Mouse (Mus musculus): Measurements from ENCODE around the gene Rnase4.

Gene Rnase4

GRCm38 (mm10) chr14:51088970-51089673 is 1.8 kb upstream of the Rnase4 start:
- peak; percentile 95 for DNase-seq

- no peak for DNase-seq
Observed at GRCm38 (mm10) chr14:51089674-51090076, 1.2 kb upstream of the Rnase4 start.

GRCm38 (mm10) chr14:51090077-51090781 is 648 bp upstream of the Rnase4 start:
- DNase-seq: peak; percentile 82

GRCm38 (mm10) chr14:51092073-51092620 is 1.3 kb downstream of the Rnase4 start:
- no peak for DNase-seq

- DNase-seq: no peak
Observed at GRCm38 (mm10) chr14:51093496-51093895, 2.6 kb downstream of the Rnase4 start.

GRCm38 (mm10) chr14:51094096-51094875 is 3.4 kb downstream of the Rnase4 start:
- DNase-seq: no peak

GRCm38 (mm10) chr14:51094921-51095320 is 4.0 kb downstream of the Rnase4 start:
- DNase-seq: no peak

- DNase-seq: no peak
Observed at GRCm38 (mm10) chr14:51095736-51096524, 5.1 kb downstream of the Rnase4 start.

- peak; percentile 34 for DNase-seq
Observed at GRCm38 (mm10) chr14:51098300-51098699, 7.4 kb downstream of the Rnase4 start.

- DNase-seq: no peak
Observed at GRCm38 (mm10) chr14:51098921-51099320, 8.0 kb downstream of the Rnase4 start.

- DNase-seq: no peak
Observed at GRCm38 (mm10) chr14:51101284-51101683, 10.4 kb downstream of the Rnase4 start.

- DNase-seq: peak; percentile 86
Observed at GRCm38 (mm10) chr14:51103217-51103616, 12.3 kb downstream of the Rnase4 start.

- no peak for DNase-seq
Observed at GRCm38 (mm10) chr14:51104366-51104765, 13.5 kb downstream of the Rnase4 start.

GRCm38 (mm10) chr14:51106449-51106967 is 15.6 kb downstream of the Rnase4 start:
- no peak for DNase-seq

- DNase-seq: no peak
Observed at GRCm38 (mm10) chr14:51111966-51112365, 21.1 kb downstream of the Rnase4 start.

- DNase-seq: no peak
Observed at GRCm38 (mm10) chr14:51113476-51113875, 22.6 kb downstream of the Rnase4 start.

GRCm38 (mm10) chr14:51113916-51114560 is 23.2 kb downstream of the Rnase4 start, which contains the start of gene Eddm3b:
TSS of gene Eddm3b (plus strand) at chr14:51114426.
- DNase-seq: no peak

- DNase-seq: no peak
Observed at GRCm38 (mm10) chr14:51125684-51126083, 34.8 kb downstream of the Rnase4 start.

- DNase-seq: peak; percentile 92
Observed at GRCm38 (mm10) chr14:51127648-51128258, 36.9 kb downstream of the Rnase4 start.

- DNase-seq: peak; percentile 74
Observed at GRCm38 (mm10) chr14:51128775-51129623, 38.1 kb downstream of the Rnase4 start.

Measured in liver (tissue).